Mouse (Mus musculus) left cerebral cortex, adult 8-10 months (tissue): ENCODE measurements around the gene Mcidas. TPM values are rescaled to one million over a fixed set of nuclear protein-coding genes. Genes with fewer than 3 reads are reported as not detected.

Experiments
- DNase-seq, 2 experiments: peaks; one replicate each; pipeline ENCODE4 v3.0.0; 2022; ENCODE audit warnings: low spot score in 2 of 2
- total RNA-seq, 4 experiments: library from RNA; stranded (reverse); gene quantifications; 2 replicates each; pipeline ENCODE4 v1.2.4; 2022

Mcidas gene
- 1 to 10 TPM in 1 of 4 experiments, under 1 TPM in 3; 0.74 to 1.3 (median 0.86) TPM for total RNA-seq

DNA sequence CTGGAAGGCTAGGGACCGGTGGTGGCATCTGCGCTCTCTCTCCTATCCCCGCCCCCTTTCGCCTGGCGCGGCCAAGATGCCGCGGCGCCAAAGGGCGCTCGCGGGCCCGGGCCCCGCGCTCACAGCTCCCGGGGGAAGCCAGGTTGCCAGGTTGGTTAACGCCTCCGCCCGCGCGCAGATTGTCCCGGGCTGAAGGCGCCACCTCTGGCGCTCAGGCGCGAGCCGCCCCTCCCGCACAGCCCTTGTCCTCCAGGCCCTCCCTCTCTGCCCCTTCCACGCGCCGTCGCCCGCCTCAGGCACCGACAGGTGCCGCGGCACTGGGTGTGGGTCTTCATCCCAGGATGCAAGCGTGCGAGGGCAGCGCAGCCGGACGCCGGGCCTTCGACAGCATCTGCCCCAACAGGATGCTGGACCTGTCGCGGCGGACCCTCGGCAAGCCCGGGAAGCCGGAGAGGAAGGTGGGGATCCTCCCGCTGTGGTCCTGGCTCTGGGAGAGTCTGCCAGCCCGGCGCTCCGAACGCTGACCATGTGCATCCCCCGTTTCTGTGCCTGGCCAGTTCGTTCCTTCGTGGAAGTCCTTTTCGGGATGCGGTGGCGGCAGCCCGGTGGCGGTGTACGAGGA, at the start of gene Mcidas:
TSS of gene Mcidas (plus strand) at position 315 of the 622 bp plus-strand sequence.
- no peak for DNase-seq

- peak in 1 of 2 experiments; percentile 47 for DNase-seq
Observed at GRCm38 (mm10) chr13:112945312-112945711, 48.3 kb upstream of the Mcidas start.

DNA sequence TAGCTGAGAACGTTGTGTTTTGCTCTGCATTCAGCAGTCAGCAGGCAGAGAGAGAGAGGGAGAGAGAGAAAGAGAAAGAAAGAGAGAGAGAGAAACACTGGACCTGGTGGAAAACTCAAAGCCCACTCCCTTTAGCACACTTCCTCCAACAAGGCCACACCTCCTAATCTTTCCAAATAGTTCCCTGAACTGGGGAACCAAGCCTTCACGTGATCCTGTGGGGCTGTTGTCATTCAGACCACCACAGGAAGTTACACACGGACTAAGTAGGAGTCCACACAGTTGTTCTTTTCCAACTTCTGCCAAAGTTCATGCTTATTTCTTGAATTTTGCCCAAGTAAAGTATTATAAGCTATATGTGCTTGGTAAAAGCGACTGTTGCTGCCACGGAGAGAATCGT, 47.7 kb upstream of the Mcidas start:
- no peak for DNase-seq

- no peak for DNase-seq
Observed at GRCm38 (mm10) chr13:112954067-112954466, 39.6 kb upstream of the Mcidas start.

DNA sequence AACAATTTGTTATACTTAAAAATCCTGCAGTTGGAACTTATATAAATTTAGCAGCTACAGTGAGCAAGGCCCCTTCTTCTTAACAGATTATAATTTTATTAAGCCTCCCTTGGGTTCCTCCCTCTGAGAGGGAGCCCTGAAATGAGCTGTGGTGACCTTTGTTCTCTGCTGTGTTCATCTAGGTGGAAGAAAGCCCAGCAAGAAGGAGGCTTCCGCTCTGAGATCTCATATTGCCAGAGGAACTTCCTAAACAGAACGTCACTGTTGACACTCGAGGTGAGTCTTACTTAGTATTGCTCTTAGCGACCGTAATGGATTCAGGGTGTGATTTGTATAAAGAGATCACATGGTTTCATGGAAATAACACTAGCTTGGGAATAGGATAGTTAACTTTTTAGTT, 30.6 kb upstream of the Mcidas start:
- DNase-seq: no peak

- no peak for DNase-seq
Observed at GRCm38 (mm10) chr13:112964421-112964820, 29.2 kb upstream of the Mcidas start.

GRCm38 (mm10) chr13:112967267-112967666, 26.4 kb upstream of the Mcidas start:
- no peak for DNase-seq

DNA sequence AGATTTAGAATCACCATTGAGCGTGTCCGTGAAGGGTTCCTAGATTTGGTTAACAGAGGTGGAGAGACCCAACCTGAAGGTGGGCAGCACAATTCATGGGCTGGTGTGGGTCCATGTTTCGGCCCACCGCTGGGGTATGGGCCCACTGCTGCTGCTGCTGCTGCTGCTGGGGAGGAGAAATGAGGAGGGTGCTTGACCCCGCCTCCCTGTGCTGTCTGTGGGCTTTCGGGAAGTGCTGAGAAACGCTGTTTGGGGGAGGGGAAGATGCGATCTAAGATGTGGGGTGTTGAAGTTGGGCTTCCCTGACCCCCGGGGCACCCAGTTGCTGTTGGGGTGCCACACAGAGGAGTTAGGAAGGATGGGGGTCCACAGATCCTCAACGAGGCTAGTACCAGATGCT, 16.9 kb upstream of the Mcidas start:
- DNase-seq: no peak

- DNase-seq: no peak
Observed at GRCm38 (mm10) chr13:112985605-112986450, 7.8 kb upstream of the Mcidas start.

DNA sequence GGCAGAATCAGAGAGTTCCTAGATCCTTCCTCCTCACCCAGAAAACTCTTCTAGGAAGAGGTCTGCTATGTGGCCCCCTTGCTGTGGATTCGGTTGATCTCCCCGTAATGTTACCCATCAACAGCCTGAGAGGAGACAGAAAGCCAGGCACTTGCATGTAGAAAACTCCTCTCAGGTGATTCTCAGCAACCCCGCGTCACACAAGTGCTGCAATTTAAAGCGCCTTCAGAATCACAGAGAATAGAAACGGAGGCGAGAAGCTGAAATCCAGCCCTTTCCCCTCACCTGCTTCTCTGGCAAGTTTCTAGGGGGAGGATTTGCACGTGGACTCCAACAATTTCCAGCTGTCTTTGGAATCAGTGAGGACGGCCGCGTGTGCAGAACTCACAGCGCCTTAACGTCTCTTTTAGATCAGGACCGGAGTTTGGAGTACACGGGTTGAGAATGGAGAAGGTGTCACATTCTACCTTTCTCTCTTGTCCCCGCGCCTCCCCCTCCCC, 7.1 kb upstream of the Mcidas start:
- DNase-seq: no peak

GRCm38 (mm10) chr13:112987532-112987943, 6.1 kb upstream of the Mcidas start, which contains the start of gene Ccno:
TSS of gene Ccno (plus strand) at chr13:112987802.
- peak; percentile 79 to 93 for DNase-seq

DNA sequence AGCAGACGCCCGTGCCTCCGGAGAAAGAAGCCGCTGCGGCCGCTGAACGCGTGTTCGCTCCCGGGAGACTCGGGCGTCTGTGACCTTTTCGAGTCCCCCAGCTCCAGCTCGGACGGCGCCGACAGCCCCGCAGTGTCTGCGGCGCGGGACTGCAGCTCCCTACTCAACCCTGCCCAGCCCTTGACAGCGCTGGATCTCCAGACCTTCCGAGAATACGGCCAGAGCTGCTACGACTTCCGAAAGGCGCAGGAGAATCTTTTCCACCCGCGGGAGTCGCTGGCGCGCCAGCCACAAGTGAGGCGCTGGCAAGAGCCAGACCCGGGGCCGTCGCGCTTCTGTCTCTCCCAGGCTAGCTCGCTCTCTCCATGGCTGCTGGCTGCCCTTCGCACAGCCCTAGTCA, 5.7 kb upstream of the Mcidas start:
- peak in 1 of 2 experiments; percentile 52 for DNase-seq

DNA sequence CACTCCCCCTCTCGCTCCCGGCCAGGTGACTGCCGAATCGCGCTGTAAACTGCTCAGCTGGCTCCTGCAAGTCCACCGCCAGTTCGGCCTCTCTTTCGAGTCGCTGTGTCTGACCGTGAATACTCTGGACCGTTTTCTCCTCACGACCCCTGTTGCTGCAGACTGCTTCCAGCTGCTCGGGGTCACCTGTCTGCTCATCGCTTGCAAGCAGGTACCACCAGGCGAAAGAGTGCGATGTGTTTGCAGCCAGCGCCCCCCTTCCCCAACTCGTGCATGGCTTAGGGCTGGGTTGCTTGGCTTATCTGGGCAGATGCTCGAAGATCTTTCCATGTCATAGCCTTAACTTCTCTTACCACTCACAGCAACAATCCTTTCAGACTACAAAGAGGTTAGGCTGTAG, 4.8 kb upstream of the Mcidas start:
- no peak for DNase-seq

DNA sequence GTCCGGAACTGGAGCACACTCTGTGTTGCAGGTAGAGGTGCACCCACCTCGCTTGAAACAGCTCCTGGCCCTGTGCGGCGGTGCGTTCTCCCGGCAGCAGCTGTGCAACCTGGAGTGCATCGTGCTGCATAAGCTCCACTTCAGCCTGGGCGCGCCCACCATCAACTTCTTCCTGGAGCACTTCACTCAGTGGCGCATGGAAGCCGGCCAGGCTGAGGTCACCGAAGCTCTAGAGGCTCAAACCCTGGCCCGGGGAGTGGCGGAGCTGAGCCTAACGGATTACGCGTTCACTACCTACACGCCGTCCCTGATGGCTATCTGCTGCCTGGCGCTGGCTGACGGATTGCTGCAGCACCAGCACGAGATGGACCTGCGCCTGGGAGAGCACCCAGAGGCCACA, 4.1 kb upstream of the Mcidas start:
- DNase-seq: no peak

DNA sequence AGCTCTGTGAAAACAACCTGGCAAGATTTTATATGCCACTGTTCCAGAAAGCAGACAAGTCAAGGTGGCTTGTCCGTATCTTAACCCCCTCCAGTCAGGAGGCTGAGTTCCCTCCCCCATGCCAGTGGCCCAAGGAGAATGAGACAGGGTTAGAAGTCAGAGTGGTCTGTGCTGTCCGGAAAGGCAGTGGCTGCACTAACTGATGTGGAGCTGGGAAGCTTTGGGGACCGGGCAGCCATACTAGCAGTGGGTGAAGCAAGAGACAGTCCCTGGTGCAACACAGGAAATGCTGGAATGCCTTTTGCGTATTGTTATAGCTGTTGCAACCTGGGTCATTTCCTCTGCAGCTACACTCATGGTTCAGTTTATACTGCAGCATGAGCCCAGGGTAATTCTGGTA, 3.3 kb upstream of the Mcidas start:
- no peak for DNase-seq

GRCm38 (mm10) chr13:112994191-112994590, 546 bp downstream of the Mcidas start:
- no peak for DNase-seq

DNA sequence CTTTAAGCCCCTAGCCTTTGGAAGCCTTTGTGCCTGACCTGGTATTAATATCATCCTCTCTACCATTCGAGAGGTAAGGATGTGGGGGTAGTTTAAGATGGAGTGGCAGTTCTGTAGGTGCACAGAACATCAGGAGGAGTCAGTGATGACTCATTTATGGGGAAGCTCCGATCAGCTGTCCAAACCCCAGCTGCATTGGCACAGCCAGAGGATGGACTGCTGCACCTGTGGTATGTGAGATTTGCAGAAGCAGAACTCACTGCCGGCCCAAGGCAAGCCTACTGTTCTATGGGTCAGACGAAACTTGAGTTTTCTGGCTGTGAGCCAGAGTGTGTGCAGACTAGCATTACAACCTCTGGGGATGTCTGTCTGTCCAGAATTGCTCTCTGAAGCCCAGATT, 2.8 kb downstream of the Mcidas start:
- DNase-seq: no peak

- no peak for DNase-seq
Observed at GRCm38 (mm10) chr13:112997369-112997768, 3.7 kb downstream of the Mcidas start.

DNA sequence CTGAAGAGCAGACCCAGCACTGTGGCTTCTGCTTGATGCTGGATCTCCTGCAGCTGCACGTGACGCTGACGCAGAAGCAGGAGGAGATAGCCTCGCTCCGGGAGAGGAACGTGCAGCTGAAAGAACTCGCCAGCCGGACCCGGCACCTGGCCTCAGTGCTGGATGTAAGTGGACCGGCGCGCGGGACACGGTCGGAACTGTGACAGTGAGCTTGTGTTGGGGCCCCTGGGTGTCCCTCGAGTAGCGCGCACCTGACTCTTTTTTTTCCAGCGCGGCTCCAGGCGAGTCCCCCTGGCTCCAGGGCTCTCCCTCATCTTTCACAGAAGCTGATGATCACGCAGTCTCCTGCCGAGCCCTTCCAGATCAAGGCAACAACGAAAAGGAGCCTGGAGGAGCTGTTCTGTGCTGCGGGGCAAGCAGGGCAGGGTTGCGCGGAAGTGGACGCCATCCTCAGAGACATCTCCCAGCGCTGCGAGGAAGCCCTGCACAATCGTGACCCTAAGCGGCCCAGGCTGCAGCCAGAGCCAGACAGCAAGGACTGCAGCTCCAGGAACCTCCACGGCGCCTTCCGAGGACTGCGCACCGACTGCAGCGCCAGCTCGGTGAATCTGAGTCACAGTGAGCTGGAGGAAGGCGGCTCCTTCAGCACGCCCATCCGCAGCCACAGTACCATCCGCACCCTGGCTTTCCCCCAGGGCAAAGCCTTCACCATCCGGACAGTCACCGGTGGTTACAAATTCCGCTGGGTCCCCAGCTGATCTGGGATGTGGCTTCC, 5.0 kb downstream of the Mcidas start:
- DNase-seq: peak; percentile 40 to 49

DNA sequence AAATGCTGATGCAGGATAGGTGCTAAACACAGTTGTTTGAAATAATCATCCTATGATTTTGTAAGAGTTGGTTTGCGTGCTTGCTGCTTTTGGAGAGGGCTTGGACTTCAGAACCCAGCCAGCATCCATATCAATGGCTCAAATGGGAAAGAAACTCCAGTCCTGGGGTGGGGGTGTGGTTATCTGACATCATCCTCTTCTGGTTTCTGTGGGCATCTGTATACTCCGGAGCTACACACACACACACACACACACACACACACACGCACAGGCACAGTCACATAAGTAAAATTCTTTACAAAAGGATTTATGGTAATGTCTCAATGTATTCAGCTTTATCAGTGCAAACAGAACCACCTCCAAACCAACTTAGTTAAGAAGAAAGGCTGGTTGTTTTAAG, 6.4 kb downstream of the Mcidas start:
- no peak for DNase-seq

GRCm38 (mm10) chr13:113000576-113001318, 7.1 kb downstream of the Mcidas start:
- DNase-seq: no peak
